Mouse (Mus musculus) midbrain, embryonic 12.5 days (tissue): ENCODE measurements around the gene Fam78b. TPM values are rescaled to one million over a fixed set of nuclear protein-coding genes. Genes with fewer than 3 reads are reported as not detected.

ENCODE experiments used
- ATAC-seq: fragments of 200-750 bp; cut with Nextera tagmentation; 2 replicates; pipeline ENCODE4 v1.8.0; 2017; ENCODE audit warnings: low read depth, moderate TSS enrichment, moderate library complexity; ENCODE audit not compliant: low FRiP score
- H3K27ac ChIP-seq: fragments of 300-500 bp; sonication (generic); replicated peaks from 2 replicates; pipeline ENCODE4 v1.5.1; 2016; ENCODE audit warnings: mild to moderate bottlenecking
- H3K27me3 ChIP-seq: fragments of 300-500 bp; sonication (generic); 2 replicates; pipeline ENCODE4 v1.6.1; 2016; ENCODE audit warnings: mild to moderate bottlenecking
- H3K36me3 ChIP-seq: fragments of 300-500 bp; sonication (generic); 2 replicates; pipeline ENCODE4 v1.6.1; 2016
- H3K4me1 ChIP-seq: fragments of 300-500 bp; sonication (generic); 2 replicates; pipeline ENCODE4 v1.6.1; 2016
- H3K4me2 ChIP-seq: fragments of 300-500 bp; sonication (generic); replicated peaks from 2 replicates; pipeline ENCODE4 v1.6.1; 2016; ENCODE audit warnings: mild to moderate bottlenecking, moderate library complexity
- H3K4me3 ChIP-seq: fragments of 300-500 bp; sonication (generic); 2 replicates; pipeline ENCODE4 v1.5.1; 2016; ENCODE audit warnings: mild to moderate bottlenecking
- H3K9ac ChIP-seq: fragments of 300-500 bp; sonication (generic); replicated peaks from 2 replicates; pipeline ENCODE4 v1.6.1; 2016; ENCODE audit warnings: mild to moderate bottlenecking, moderate library complexity
- H3K9me3 ChIP-seq: fragments of 300-500 bp; sonication (generic); 2 replicates; pipeline ENCODE4 v1.6.1; 2016; ENCODE audit warnings: mild to moderate bottlenecking
- WGBS: fragments of 180-500 bp; shearing (Covaris S2); methylation state at CpG from one replicate; pipeline ENCODE4 v1.1.7; 2016; 5-methylcytosine and 5-hydroxymethylcytosine counted together
- polyA plus RNA-seq: library from polyadenylated mRNA; unstranded; fragments of >200 nt; fragmentation: Nextera tagmentation; extraction: Ambion mirVana; gene quantifications from 2 replicates; pipeline ENCODE4 v1.2.1, GENCODE M21; 2016

The Fam78b gene
- polyA plus RNA-seq, 1 experiment from 2014 or later: 8.7 TPM

GRCm38 (mm10) chr1:167075726-167076125, 74.5 kb downstream of the Fam78b start:
- Histone ChIP-seq H3K36me3 (no peaks in the 10 kb centered on the region), H3K27ac (no peak overlapping the region), H3K4me3 (no peak overlapping the region), H3K4me1 (no peaks in the 10 kb centered on the region), H3K4me2 (no peak overlapping the region), H3K27me3 (no peaks in the 10 kb centered on the region), H3K9me3 (no peaks in the 10 kb centered on the region), H3K9ac (no peak overlapping the region)
- ATAC-seq: no peak
- WGBS: 88% methylated on average over 8 of the region's 8 CpGs

- H3K4me1 ChIP-seq: peaks cover 16% of the 10 kb centered on the region
- H3K9me3 ChIP-seq: no peaks in the 10 kb centered on the region
- H3K27ac ChIP-seq: no peak overlapping the region
- H3K4me3 ChIP-seq: no peak overlapping the region
- H3K27me3 ChIP-seq: no peaks in the 10 kb centered on the region
- H3K9ac ChIP-seq: no peak overlapping the region
- no peaks in the 10 kb centered on the region for H3K36me3 ChIP-seq
- H3K4me2 ChIP-seq: no peak overlapping the region
- WGBS: 42% methylated on average over 5 of the region's 5 CpGs
- no peak for ATAC-seq
Observed at GRCm38 (mm10) chr1:167079476-167079875, 78.3 kb downstream of the Fam78b start.

- Histone ChIP-seq H3K4me2 (no peak overlapping the region), H3K27ac (peak overlapping the region; percentile 81), H3K4me3 (no peak overlapping the region), H3K9ac (no peak overlapping the region), H3K36me3 (no peaks in the 10 kb centered on the region), H3K27me3 (no peaks in the 10 kb centered on the region), H3K4me1 (peaks cover 21% of the 10 kb centered on the region), H3K9me3 (no peaks in the 10 kb centered on the region)
- 50% methylated on average over 3 of the region's 3 CpGs for WGBS
- no peak for ATAC-seq
Observed at GRCm38 (mm10) chr1:167081946-167082345, 80.7 kb downstream of the Fam78b start.

GRCm38 (mm10) chr1:167082506-167083100, 81.4 kb downstream of the Fam78b start:
- Histone ChIP-seq H3K27me3 (no peaks in the 10 kb centered on the region), H3K9me3 (no peaks in the 10 kb centered on the region), H3K4me2 (no peak overlapping the region), H3K4me1 (peaks cover 21% of the 10 kb centered on the region), H3K27ac (peak overlapping the region; percentile 81), H3K4me3 (no peak overlapping the region), H3K36me3 (no peaks in the 10 kb centered on the region), H3K9ac (no peak overlapping the region)
- WGBS: 10% methylated on average over 4 of the region's 4 CpGs
- peak; percentile 92 for ATAC-seq

GRCm38 (mm10) chr1:167083181-167083580, 82.0 kb downstream of the Fam78b start:
- no peaks in the 10 kb centered on the region for H3K9me3 ChIP-seq
- H3K4me1 ChIP-seq: peaks cover 21% of the 10 kb centered on the region
- 50% methylated on average over 2 of the region's 2 CpGs for WGBS
- H3K9ac ChIP-seq: no peak overlapping the region
- no peaks in the 10 kb centered on the region for H3K27me3 ChIP-seq
- no peak overlapping the region for H3K4me2 ChIP-seq
- no peaks in the 10 kb centered on the region for H3K36me3 ChIP-seq
- H3K27ac ChIP-seq: peak overlapping the region; percentile 81
- ATAC-seq: no peak
- H3K4me3 ChIP-seq: no peak overlapping the region

- Histone ChIP-seq H3K27ac (no peak overlapping the region), H3K9ac (no peak overlapping the region)
- ATAC-seq: no peak
Observed at GRCm38 (mm10) chr1:167084330-167084729, 83.1 kb downstream of the Fam78b start.

GRCm38 (mm10) chr1:167085461-167085860, 84.2 kb downstream of the Fam78b start:
- no peak overlapping the region for H3K27ac ChIP-seq
- H3K4me3 ChIP-seq: no peak overlapping the region
- H3K27me3 ChIP-seq: no peaks in the 10 kb centered on the region
- WGBS: 59% methylated on average over 4 of the region's 4 CpGs
- no peaks in the 10 kb centered on the region for H3K9me3 ChIP-seq
- no peaks in the 10 kb centered on the region for H3K36me3 ChIP-seq
- H3K4me1 ChIP-seq: peaks cover 21% of the 10 kb centered on the region
- H3K4me2 ChIP-seq: no peak overlapping the region
- ATAC-seq: no peak
- H3K9ac ChIP-seq: no peak overlapping the region

More at GRCm38 (mm10) chr1:167084330-167084729, 83.1 kb downstream of the Fam78b start:
- Histone ChIP-seq H3K4me1 (peaks cover 21% of the 10 kb centered on the region), H3K4me2 (no peak overlapping the region), H3K27me3 (no peaks in the 10 kb centered on the region), H3K36me3 (no peaks in the 10 kb centered on the region), H3K9me3 (no peaks in the 10 kb centered on the region), H3K4me3 (no peak overlapping the region)

- H3K27ac ChIP-seq: no peak overlapping the region
- H3K9me3 ChIP-seq: no peaks in the 10 kb centered on the region
- ATAC-seq: no peak
- H3K4me3 ChIP-seq: no peak overlapping the region
- 91% methylated on average over 6 of the region's 6 CpGs for WGBS
- H3K36me3 ChIP-seq: no peaks in the 10 kb centered on the region
- no peak overlapping the region for H3K9ac ChIP-seq
- no peaks in the 10 kb centered on the region for H3K4me1 ChIP-seq
- no peaks in the 10 kb centered on the region for H3K27me3 ChIP-seq
- no peak overlapping the region for H3K4me2 ChIP-seq
Observed at GRCm38 (mm10) chr1:167090466-167090865, 89.2 kb downstream of the Fam78b start.

GRCm38 (mm10) chr1:167093551-167093950, 92.3 kb downstream of the Fam78b start:
- H3K27me3 ChIP-seq: no peaks in the 10 kb centered on the region
- no peak overlapping the region for H3K4me3 ChIP-seq
- H3K4me2 ChIP-seq: no peak overlapping the region
- H3K9ac ChIP-seq: no peak overlapping the region
- no peak overlapping the region for H3K27ac ChIP-seq
- no peaks in the 10 kb centered on the region for H3K4me1 ChIP-seq
- H3K9me3 ChIP-seq: no peaks in the 10 kb centered on the region
- ATAC-seq: no peak
- 48% methylated on average over 3 of the region's 3 CpGs for WGBS
- H3K36me3 ChIP-seq: no peaks in the 10 kb centered on the region

GRCm38 (mm10) chr1:167094589-167095148, 93.5 kb downstream of the Fam78b start:
- Histone ChIP-seq H3K27ac (no peak overlapping the region), H3K9me3 (no peaks in the 10 kb centered on the region), H3K4me1 (no peaks in the 10 kb centered on the region), H3K36me3 (no peaks in the 10 kb centered on the region), H3K27me3 (no peaks in the 10 kb centered on the region), H3K9ac (no peak overlapping the region), H3K4me3 (no peak overlapping the region), H3K4me2 (no peak overlapping the region)
- 85% methylated on average over 10 of the region's 10 CpGs for WGBS
- no peak for ATAC-seq

- Histone ChIP-seq H3K4me2 (no peak overlapping the region), H3K9me3 (no peaks in the 10 kb centered on the region), H3K4me1 (no peaks in the 10 kb centered on the region), H3K9ac (no peak overlapping the region), H3K27ac (no peak overlapping the region), H3K36me3 (no peaks in the 10 kb centered on the region), H3K4me3 (no peak overlapping the region), H3K27me3 (no peaks in the 10 kb centered on the region)
- ATAC-seq: no peak
- WGBS: 93% methylated on average over 7 of the region's 7 CpGs
Observed at GRCm38 (mm10) chr1:167098741-167099140, 97.5 kb downstream of the Fam78b start.

GRCm38 (mm10) chr1:167102046-167102445, 100.8 kb downstream of the Fam78b start:
- H3K9ac ChIP-seq: no peak overlapping the region
- peaks cover 9% of the 10 kb centered on the region; the same call in 1 of the 2 replicates for H3K4me1 ChIP-seq
- no peak overlapping the region for H3K27ac ChIP-seq
- no peaks in the 10 kb centered on the region for H3K36me3 ChIP-seq
- no peak overlapping the region for H3K4me3 ChIP-seq
- no peaks in the 10 kb centered on the region for H3K27me3 ChIP-seq
- no peaks in the 10 kb centered on the region for H3K9me3 ChIP-seq
- 92% methylated on average over 8 of the region's 8 CpGs for WGBS
- no peak overlapping the region for H3K4me2 ChIP-seq
- no peak for ATAC-seq

- 78% methylated on average over 9 of the region's 9 CpGs for WGBS
- no peak overlapping the region for H3K4me3 ChIP-seq
- no peaks in the 10 kb centered on the region for H3K9me3 ChIP-seq
- no peak for ATAC-seq
- no peak overlapping the region for H3K9ac ChIP-seq
- H3K4me1 ChIP-seq: peaks cover 9% of the 10 kb centered on the region; the same call in 1 of the 2 replicates
- H3K27me3 ChIP-seq: no peaks in the 10 kb centered on the region
- no peak overlapping the region for H3K4me2 ChIP-seq
- no peaks in the 10 kb centered on the region for H3K36me3 ChIP-seq
- no peak overlapping the region for H3K27ac ChIP-seq
Observed at GRCm38 (mm10) chr1:167102566-167102965, 101.3 kb downstream of the Fam78b start.
